Mouse (Mus musculus): Measurements from ENCODE around the gene Sh3bgrl. TPM values are rescaled to one million over a fixed set of nuclear protein-coding genes. Genes with fewer than 3 reads are reported as not detected.

The Sh3bgrl gene
- total and polyA plus RNA-seq, 3 experiments, result 25.0 to 148 (median 82.5) TPM

DNA sequence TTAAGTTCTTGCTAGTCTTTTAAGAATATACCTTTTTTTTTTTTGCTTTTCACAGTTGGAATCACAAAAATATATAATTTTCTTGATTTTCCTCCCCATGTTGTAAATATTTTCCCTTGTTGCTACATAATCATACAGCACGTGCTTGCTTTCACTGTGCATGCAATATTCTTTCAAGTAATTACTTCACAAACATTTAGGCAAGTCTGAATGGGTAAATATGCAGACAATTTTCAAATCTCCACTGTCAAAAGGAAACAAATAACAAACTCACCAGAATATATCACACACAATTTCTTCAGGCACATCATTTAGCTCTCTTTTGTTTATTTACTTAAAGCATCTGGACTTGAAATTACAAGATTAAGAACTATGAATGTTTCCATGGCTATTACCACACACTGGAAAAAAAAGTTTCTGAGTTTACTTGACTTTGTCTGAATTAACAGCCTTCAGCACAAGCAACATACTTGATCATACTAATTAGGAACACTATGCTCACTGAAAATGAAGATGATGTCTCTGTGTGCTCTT lies 46.2 kb downstream of the Sh3bgrl start:
- no peak for DNase-seq (ENCODE audit: extremely low read depth)
- no peak overlapping the region for H3K4me3 ChIP-seq (replicated peaks in 1 of 3; ENCODE audit: low read depth in 2 of 3, low read length in 2 of 3, poor library complexity in 1 of 3)
- H3K4me2 ChIP-seq (ENCODE audit: insufficient read depth, low read depth, poor library complexity, severe bottlenecking), result no peak overlapping the region
- TF ChIP-seq JUN (IDR thresholded peaks at IDR 0.05; ENCODE audit: insufficient read depth, low read depth, low read length) (no peak), SIN3A (IDR thresholded peaks at IDR 0.05; ENCODE audit: low read length) (no peak), MAX (IDR thresholded peaks at IDR 0.05; ENCODE audit: low read length) (no peak), E2F4 (IDR thresholded peaks at IDR 0.05; ENCODE audit: insufficient replicate concordance, low read depth, low read length) (no peak), ELF1 (IDR thresholded peaks at IDR 0.05; ENCODE audit: low read depth, low read length) (no peak), NRF1 (IDR thresholded peaks at IDR 0.05; ENCODE audit: low read depth, low read length) (no peak), CHD1 (IDR thresholded peaks at IDR 0.05; ENCODE audit: low read depth, low read length) (no peak), MEF2A (IDR thresholded peaks at IDR 0.05; ENCODE audit: borderline replicate concordance, low read depth, low read length) (no peak), MYC (IDR thresholded peaks at IDR 0.05; ENCODE audit: low read depth, low read length) (no peak), ZKSCAN1 (IDR thresholded peaks at IDR 0.05; ENCODE audit: borderline replicate concordance, low read depth, low read length) (no peak), ETS1 (conservative IDR thresholded peaks at IDR 0.05; ENCODE audit: low read depth, low read length) (no peak), UBTF (IDR thresholded peaks at IDR 0.05; ENCODE audit: low read depth, low read length) (no peak)
- H3K79me2 ChIP-seq (replicated peaks; ENCODE audit: control insufficient read depth, extremely low read depth, insufficient read depth, poor library complexity, severe bottlenecking), result 0 out of 2 replicates have a peak, but pooled peaks cover 2% of the 10 kb centered on the region
- H3K9me3 ChIP-seq (replicated peaks; ENCODE audit: low read length), result no peaks in the 10 kb centered on the region
- no peaks in the 10 kb centered on the region for H3K36me3 ChIP-seq (replicated peaks in 1 of 2; ENCODE audit: control insufficient read depth in 1 of 2, insufficient read depth in 1 of 2, low read length in 1 of 2)
- H3K27ac ChIP-seq (ENCODE audit: insufficient read depth, low read depth), result no peak overlapping the region
- H3K27me3 ChIP-seq (replicated peaks), result no peaks in the 10 kb centered on the region
- peaks cover 0 to 17% of the 10 kb centered on the region in 2 experiments; a peak in 1 of 4 replicates for H3K4me1 ChIP-seq (ENCODE audit: control insufficient read depth in 1 of 2, insufficient read depth in 2 of 2)
- in situ Hi-C loops (cut with MboI; ENCODE audit: low pct_ligation_motif_present, low pct_unique_long_range_greater_than_20kb, low sequenced_read_pairs) (no loop called here), dilution Hi-C loops (cut with MboI; ENCODE audit: extremely low pct_ligation_motif_present, extremely low pct_unique_long_range_greater_than_20kb, low sequenced_read_pairs) (no loop called here)
- H3K9ac ChIP-seq (ENCODE audit: insufficient read depth, low read depth), result no peak overlapping the region

DNA sequence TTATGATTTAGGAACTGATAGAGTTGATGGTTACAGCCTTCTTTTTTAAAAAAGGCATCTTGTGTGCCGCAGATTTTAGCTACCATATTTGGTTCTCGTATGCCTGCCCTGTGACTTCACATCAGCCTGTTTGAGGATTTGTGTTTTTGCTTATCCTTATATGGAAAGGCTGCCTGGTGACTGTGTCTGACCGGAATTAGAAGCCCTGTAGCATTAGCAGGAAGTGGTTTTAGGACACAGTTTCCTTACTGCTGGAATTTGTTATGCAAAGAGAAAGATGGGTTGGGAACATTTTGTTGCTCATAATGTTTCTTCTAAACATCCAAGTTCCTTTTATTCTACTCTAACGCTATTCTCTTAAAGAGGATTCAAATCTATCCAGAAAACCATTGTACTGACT lies 47.1 kb downstream of the Sh3bgrl start:
- Histone ChIP-seq H3K79me2 (replicated peaks; ENCODE audit: control insufficient read depth, extremely low read depth, insufficient read depth, poor library complexity, severe bottlenecking) (0 out of 2 replicates have a peak, but pooled peaks cover 2% of the 10 kb centered on the region), H3K27me3 (replicated peaks) (no peaks in the 10 kb centered on the region), H3K9ac (ENCODE audit: insufficient read depth, low read depth) (no peak overlapping the region), H3K27ac (ENCODE audit: insufficient read depth, low read depth) (no peak overlapping the region), H3K9me3 (replicated peaks; ENCODE audit: low read length) (no peaks in the 10 kb centered on the region), H3K36me3 (replicated peaks in 1 of 2; ENCODE audit: control insufficient read depth in 1 of 2, insufficient read depth in 1 of 2, low read length in 1 of 2) (no peaks in the 10 kb centered on the region), H3K4me2 (ENCODE audit: insufficient read depth, low read depth, poor library complexity, severe bottlenecking) (no peak overlapping the region), H3K4me3 (replicated peaks in 1 of 3; ENCODE audit: low read depth in 2 of 3, low read length in 2 of 3, poor library complexity in 1 of 3) (no peak overlapping the region), H3K4me1 (ENCODE audit: control insufficient read depth in 1 of 2, insufficient read depth in 2 of 2) (peaks cover 0 to 23% of the 10 kb centered on the region in 2 experiments; a peak in 1 of 4 replicates)
- no peak for DNase-seq (ENCODE audit: extremely low read depth)
- TF ChIP-seq USF2 (conservative IDR thresholded peaks at IDR 0.05; ENCODE audit: low read depth, low read length) (no peak), RAD21 (IDR thresholded peaks at IDR 0.05; ENCODE audit: low read depth, low read length) (no peak)
- in situ Hi-C loops (cut with MboI; ENCODE audit: low pct_ligation_motif_present, low pct_unique_long_range_greater_than_20kb, low sequenced_read_pairs), result no loop called here
- dilution Hi-C loops (cut with MboI; ENCODE audit: extremely low pct_ligation_motif_present, extremely low pct_unique_long_range_greater_than_20kb, low sequenced_read_pairs), result no loop called here

Data from CH12.LX (cell line).